Mouse (Mus musculus): ENCODE results near the gene Tedc2. TPM values are rescaled to one million over a fixed set of nuclear protein-coding genes. Genes with fewer than 3 reads are reported as not detected.

The Tedc2 gene
- total and polyA plus RNA-seq, 3 experiments, result 11.8 to 14.5 (median 14.1) TPM

DNA sequence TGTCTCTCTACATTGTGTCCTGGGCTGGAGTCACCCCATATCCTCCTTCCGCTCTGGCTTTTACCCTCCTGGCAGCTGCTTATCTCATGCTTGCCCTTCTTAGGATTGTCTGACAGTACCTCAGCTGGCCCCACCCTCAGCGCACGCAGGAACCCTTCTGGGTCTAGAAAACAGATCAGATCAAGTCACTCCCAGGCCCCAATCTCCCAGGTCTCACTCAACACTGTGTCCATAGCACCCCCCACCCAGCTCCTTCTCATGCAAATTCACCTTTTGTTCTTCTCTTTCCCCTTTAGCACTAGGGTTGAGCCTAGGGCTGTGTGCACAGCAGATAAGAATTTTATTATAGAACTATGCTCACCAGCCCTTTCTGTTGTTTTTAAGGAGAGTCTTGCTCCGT is 17.6 kb downstream of the Tedc2 start:
- peaks cover 2% of the 10 kb centered on the region for H3K27me3 ChIP-seq (replicated peaks)
- no peak overlapping the region for H3K4me2 ChIP-seq (ENCODE audit: insufficient read depth, low read depth, poor library complexity, severe bottlenecking)
- no peak overlapping the region for H3K9ac ChIP-seq (ENCODE audit: insufficient read depth, low read depth)
- no peak overlapping the region for H3K4me3 ChIP-seq (replicated peaks in 1 of 3; ENCODE audit: low read depth in 2 of 3, low read length in 2 of 3, poor library complexity in 1 of 3)
- in situ Hi-C loops (cut with MboI; ENCODE audit: low pct_ligation_motif_present, low pct_unique_long_range_greater_than_20kb, low sequenced_read_pairs), result no loop called here
- no peak overlapping the region for H3K27ac ChIP-seq (ENCODE audit: insufficient read depth, low read depth)
- peaks cover 13 to 34% of the 10 kb centered on the region in 2 experiments for H3K4me1 ChIP-seq (ENCODE audit: control insufficient read depth in 1 of 2, insufficient read depth in 2 of 2)
- no peak for DNase-seq (ENCODE audit: extremely low read depth)
- dilution Hi-C loops (cut with MboI; ENCODE audit: extremely low pct_ligation_motif_present, extremely low pct_unique_long_range_greater_than_20kb, low sequenced_read_pairs), result no loop called here
- no peak for TF ChIP-seq TCF12 (IDR thresholded peaks at IDR 0.05; ENCODE audit: low read depth, low read length)
- TF ChIP-seq POLR2A (IDR thresholded peaks at IDR 0.05; ENCODE audit: low read depth, low read length), result no peak
- no peak for TF ChIP-seq NELFE (IDR thresholded peaks at IDR 0.05; ENCODE audit: low read depth, low read length)
- TF ChIP-seq MAX (IDR thresholded peaks at IDR 0.05; ENCODE audit: low read length), result no peak
- no peak for TF ChIP-seq POLR2AphosphoS2 (IDR thresholded peaks at IDR 0.05; ENCODE audit: low read depth, low read length)
- no peak for TF ChIP-seq EP300 (IDR thresholded peaks at IDR 0.05; ENCODE audit: low read length)
- no peak for TF ChIP-seq PAX5 (IDR thresholded peaks at IDR 0.05; ENCODE audit: low read length)
- no peak for TF ChIP-seq BHLHE40 (IDR thresholded peaks at IDR 0.05; ENCODE audit: low read depth, low read length)
- H3K9me3 ChIP-seq (replicated peaks; ENCODE audit: low read length), result no peaks in the 10 kb centered on the region
- H3K79me2 ChIP-seq (replicated peaks; ENCODE audit: control insufficient read depth, extremely low read depth, insufficient read depth, poor library complexity, severe bottlenecking), result no peaks in the 10 kb centered on the region
- peaks cover 0 to 26% of the 10 kb centered on the region in 2 experiments for H3K36me3 ChIP-seq (replicated peaks in 1 of 2; ENCODE audit: control insufficient read depth in 1 of 2, insufficient read depth in 1 of 2, low read length in 1 of 2)

DNA sequence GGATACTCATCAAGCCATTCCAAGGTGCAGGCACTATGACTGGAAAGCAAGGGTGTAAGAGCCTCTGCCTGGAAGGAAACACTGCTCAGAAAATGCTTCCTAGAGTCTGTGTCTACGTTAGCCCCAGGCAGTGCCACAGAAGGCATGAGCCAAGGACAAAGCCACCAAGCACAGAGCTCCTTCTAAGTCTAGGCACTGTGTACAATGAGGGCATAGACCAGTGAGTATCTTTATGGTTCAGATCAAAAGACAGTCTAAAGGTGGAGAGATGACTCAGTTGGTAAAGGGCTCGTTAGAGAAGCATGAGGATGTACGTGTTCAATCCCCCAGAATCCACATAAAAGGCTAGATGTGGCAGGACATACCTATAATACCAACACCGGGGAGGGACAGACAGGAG is 19.6 kb downstream of the Tedc2 start:
- Histone ChIP-seq H3K79me2 (replicated peaks; ENCODE audit: control insufficient read depth, extremely low read depth, insufficient read depth, poor library complexity, severe bottlenecking) (no peaks in the 10 kb centered on the region), H3K4me3 (replicated peaks in 1 of 3; ENCODE audit: low read depth in 2 of 3, low read length in 2 of 3, poor library complexity in 1 of 3) (no peak overlapping the region), H3K4me2 (ENCODE audit: insufficient read depth, low read depth, poor library complexity, severe bottlenecking) (no peak overlapping the region), H3K36me3 (replicated peaks in 1 of 2; ENCODE audit: control insufficient read depth in 1 of 2, insufficient read depth in 1 of 2, low read length in 1 of 2) (peaks cover 0 to 36% of the 10 kb centered on the region in 2 experiments), H3K9ac (ENCODE audit: insufficient read depth, low read depth) (no peak overlapping the region), H3K27me3 (replicated peaks) (no peaks in the 10 kb centered on the region), H3K27ac (ENCODE audit: insufficient read depth, low read depth) (no peak overlapping the region), H3K9me3 (replicated peaks; ENCODE audit: low read length) (no peaks in the 10 kb centered on the region), H3K4me1 (ENCODE audit: control insufficient read depth in 1 of 2, insufficient read depth in 2 of 2) (peaks cover 11 to 35% of the 10 kb centered on the region in 2 experiments)
- TF ChIP-seq CHD1 (IDR thresholded peaks at IDR 0.05; ENCODE audit: low read depth, low read length) (no peak), HCFC1 (IDR thresholded peaks at IDR 0.05; ENCODE audit: low read depth, low read length) (no peak), IRF4 (IDR thresholded peaks at IDR 0.05; ENCODE audit: low read depth, low read length) (no peak), SIN3A (IDR thresholded peaks at IDR 0.05; ENCODE audit: low read length) (no peak), RAD21 (IDR thresholded peaks at IDR 0.05; ENCODE audit: low read depth, low read length) (no peak), ETS1 (conservative IDR thresholded peaks at IDR 0.05; ENCODE audit: low read depth, low read length) (no peak), JUND (conservative IDR thresholded peaks at IDR 0.05; ENCODE audit: low read depth, low read length) (no peak), MAX (IDR thresholded peaks at IDR 0.05; ENCODE audit: low read length) (no peak), MEF2A (IDR thresholded peaks at IDR 0.05; ENCODE audit: borderline replicate concordance, low read depth, low read length) (no peak), TBP (conservative IDR thresholded peaks at IDR 0.05; ENCODE audit: low read depth, low read length) (no peak), NRF1 (IDR thresholded peaks at IDR 0.05; ENCODE audit: low read depth, low read length) (no peak), MXI1 (IDR thresholded peaks at IDR 0.05; ENCODE audit: low read depth, low read length) (no peak)
- in situ Hi-C loops (cut with MboI; ENCODE audit: low pct_ligation_motif_present, low pct_unique_long_range_greater_than_20kb, low sequenced_read_pairs) (no loop called here), dilution Hi-C loops (cut with MboI; ENCODE audit: extremely low pct_ligation_motif_present, extremely low pct_unique_long_range_greater_than_20kb, low sequenced_read_pairs) (no loop called here)
- DNase-seq (ENCODE audit: extremely low read depth), result no peak

All from CH12.LX (cell line).